Mouse (Mus musculus): Measurements from ENCODE around the gene Zfp704.

The Zfp704 gene

DNA sequence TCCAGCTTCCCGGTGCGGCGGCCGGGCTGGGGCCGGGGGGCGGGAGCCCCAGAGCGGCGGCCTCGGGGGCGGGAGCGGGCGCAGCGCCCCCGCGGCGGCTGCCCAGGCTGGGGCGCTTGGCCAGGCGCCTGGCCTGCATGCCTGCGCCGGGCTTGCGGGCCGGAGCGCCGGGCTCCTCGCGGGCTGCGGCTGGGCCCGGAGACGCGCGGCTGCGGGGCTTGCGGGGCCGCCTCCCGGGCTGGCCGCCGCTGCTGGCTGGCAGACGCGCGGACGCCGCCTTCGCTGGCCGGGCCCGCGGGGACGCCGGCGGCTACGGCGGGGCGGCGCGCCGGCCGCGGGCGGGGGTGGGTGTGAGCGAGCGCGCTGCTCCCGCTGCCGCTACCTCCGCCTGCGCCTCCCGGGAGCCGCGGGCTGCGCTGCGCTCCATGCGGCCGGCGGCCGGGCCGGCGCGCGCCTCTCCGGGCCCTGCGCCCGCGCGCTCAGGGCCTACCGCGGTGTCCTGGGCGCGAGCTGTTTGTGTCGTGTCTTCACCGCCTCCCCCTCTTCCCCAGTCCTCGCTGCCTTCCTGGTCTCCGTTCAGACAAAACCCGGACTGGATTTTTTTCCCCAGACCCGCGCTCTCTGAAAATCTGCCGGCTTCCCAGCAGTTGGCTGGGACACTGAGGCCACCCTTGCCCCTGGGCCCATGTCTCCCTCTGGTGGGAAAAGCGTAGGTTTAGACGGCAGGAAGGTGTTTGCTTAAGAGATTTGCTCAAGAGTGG lies at the start of gene Zfp704:
Gene Zfp704, minus strand, starts transcription at position 505 of the 761 bp plus-strand sequence.
- DNase-seq (ENCODE audit: low read depth), result peak; percentile 28

DNA sequence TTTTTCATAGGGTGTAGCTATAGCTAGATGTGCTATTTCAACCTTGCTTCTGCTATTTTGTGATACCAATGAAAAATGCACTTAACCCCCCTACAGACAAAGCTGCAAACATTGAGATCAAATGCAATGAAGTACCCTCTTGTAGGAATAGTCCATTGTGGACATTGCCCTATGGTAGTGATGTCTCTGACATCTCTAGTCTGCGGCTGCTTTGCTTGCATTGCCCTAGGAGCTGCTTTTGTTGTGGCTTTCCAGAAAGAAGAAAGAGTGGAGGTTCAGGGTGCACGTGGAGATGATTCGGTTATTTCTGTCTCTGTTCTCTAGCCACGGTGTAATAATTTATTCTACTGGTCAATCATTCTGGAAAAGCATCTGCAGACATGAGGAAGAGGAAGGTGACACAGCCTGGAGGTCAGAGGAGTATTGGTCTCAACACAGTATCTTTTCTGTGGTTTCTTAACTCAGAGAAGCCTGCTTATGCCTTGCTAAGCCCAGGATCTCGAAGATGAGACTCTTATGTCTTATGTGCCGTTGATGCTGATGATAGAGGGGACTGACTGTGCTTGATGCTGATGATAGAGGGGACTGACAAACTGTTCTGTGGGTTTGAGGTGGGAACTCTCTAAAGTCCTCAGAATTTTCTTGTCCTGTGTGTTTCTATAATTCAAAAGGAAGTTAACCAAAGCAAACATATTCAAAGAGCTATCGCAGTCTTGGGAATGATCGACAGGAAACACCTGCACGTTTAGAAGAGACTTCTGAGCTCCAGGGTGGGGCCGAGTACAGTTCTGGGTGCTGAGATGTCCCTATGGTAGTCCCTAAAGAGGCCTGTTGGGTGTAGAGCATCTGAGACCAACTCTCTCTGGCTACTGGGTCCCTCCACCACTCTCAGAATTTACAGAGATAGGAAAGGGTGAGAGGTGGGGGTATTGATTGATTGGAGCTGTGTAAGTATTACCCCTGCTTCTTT lies 23.4 kb upstream of the Zfp704 start:
- DNase-seq (ENCODE audit: low read depth), result no peak

DNA sequence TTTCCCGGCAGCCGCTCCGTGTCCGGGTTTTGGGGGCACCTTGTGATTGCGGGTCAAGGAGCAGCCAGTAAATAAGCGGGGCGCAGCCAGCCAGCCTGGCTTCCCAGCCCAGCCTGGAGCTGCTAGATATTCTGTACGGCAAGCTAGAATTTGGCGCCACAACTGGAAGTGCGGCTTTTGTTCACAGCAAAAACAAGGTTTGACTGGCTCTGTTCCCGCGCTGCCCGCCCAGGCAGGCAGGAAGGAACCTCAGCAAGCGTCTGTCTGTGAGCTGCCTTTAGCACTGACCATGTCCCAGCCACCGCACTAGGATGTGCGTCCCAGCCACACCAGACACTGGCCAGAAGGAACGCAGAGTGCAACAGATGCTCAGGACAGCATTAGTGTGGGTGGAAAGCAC lies 20.1 kb upstream of the Zfp704 start:
- DNase-seq (ENCODE audit: low read depth), result no peak

GRCm38 (mm10) chr3:9628041-9628440 lies 18.2 kb upstream of the Zfp704 start:
- no peak for DNase-seq (ENCODE audit: low read depth)

DNA sequence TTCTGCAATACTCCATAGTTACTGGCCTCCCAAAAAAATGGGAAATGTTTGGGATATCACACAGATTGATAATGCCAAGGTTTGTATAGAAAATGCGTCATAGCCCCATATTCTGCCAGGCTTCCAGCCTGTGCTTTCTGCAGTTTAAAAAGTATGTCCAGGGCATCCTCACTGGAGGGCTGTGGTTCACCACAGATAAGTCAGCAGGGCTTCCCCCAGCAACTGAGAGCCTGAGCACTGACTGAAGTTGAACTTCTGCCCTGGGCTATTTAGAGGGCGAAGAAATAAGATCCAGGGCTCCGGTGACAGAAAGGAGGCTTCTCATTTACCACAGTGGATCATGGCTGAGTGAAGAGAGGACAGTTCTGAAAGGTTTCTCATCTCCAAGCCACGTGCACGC lies 16.3 kb upstream of the Zfp704 start:
- no peak for DNase-seq (ENCODE audit: low read depth)

DNA sequence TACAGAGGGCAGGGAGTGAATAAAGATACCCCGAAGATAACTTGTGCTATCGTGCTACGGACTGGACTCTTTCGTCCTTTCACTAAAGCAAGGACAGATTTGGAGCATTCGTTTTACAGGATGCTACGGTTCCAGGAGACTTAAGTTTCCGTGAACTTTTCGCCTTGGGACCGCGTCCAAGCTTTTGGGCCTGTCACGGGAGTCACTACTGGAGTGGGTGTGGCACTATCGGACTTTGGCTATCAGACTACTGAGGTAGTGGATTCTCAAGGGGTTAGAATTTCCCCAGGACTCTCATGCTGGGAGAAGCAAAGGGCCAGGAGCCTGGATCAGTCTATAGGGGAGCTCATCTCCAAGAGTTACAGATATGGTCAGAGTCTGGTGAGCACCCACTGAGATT lies 10.7 kb upstream of the Zfp704 start:
- no peak for DNase-seq (ENCODE audit: low read depth)

DNA sequence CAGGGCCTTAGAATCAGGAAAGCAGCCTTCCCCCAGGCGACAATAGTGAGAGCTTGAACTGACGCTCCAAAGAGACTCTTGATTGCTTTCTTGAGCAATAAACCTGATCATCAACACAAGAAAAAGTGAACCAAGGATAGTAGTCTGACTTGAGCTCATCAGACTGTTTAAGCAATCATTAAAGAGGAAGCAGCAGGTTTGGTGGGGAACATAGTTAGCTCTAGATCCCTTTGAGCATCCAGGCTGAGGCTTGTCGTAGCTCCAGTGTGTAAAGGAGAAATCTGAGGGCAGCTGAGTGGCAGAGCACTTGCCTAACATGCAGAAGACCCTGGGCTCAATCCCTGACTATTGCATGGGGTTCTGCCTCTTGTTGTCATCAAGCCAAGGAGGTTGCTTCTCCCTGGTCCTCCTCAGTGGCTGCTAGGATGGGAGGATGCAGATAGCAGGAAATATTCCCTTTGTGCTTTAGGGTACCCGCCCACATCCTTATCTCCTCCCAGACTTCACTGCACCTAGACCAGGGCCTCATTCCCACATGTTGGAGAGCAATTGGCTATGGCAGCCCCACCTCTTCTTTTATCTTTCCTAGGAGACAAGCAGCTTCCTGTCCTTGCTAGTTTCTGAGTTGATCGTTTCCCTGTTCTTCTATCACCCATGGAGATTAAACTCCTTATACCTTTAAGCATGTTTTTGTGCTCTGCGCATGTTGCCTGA lies 9.8 kb upstream of the Zfp704 start:
- DNase-seq (ENCODE audit: low read depth), result no peak

GRCm38 (mm10) chr3:9617101-9617500 lies 7.2 kb upstream of the Zfp704 start:
- no peak for DNase-seq (ENCODE audit: low read depth)

GRCm38 (mm10) chr3:9614676-9615075 lies 4.8 kb upstream of the Zfp704 start:
- DNase-seq (ENCODE audit: low read depth), result no peak

- DNase-seq (ENCODE audit: low read depth), result no peak
These were observed 4.1 kb upstream of the Zfp704 start for GRCm38 (mm10) chr3:9614011-9614410.

GRCm38 (mm10) chr3:9611226-9611625 lies 1.3 kb upstream of the Zfp704 start:
- no peak for DNase-seq (ENCODE audit: low read depth)

DNA sequence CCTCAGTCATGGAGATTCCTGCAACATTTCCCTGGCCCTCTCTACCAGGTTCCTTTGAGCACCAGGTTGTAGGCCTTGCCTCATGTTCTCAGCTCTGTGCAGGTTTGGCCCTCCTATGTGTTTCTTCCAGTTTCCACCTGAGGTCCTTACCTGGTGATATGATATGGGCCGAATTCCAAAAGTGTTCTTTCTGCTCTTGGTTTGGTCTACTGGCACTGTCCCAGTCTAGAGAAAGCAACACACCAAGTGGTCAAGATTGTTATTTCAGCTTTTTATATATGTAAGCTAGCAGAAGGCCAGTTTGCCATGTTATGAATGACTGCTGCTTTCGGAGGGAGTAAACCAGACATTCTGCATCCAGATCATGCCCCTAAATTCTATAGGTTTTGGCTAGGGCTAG lies 541 bp upstream of the Zfp704 start:
- DNase-seq (ENCODE audit: low read depth), result no peak

- DNase-seq (ENCODE audit: low read depth), result peak; percentile 4
These were observed 842 bp downstream of the Zfp704 start for GRCm38 (mm10) chr3:9608906-9609580.

DNA sequence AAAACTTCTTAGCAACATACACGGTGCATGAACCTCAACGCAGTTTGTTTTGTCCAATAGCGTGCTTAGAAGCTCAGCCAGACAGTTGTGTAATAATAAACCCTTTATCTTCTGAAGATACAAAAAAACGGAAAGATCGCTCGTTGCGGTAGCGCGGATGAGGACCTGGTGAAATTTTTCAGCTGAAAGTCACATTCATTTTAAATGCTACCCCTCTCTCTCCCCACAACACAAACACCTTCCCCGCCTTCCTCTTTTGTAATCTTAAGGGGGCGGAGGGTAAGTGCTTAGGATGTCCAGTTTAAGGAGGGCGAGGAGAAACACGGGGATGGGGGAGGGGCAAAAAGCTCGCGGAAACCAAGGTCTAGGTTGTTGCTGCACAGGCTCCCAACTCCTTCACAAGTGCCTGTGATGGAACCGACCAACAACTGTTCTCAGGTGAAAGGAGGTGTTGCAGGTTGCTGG lies 1.4 kb downstream of the Zfp704 start:
- DNase-seq (ENCODE audit: low read depth), result peak; percentile 23

DNA sequence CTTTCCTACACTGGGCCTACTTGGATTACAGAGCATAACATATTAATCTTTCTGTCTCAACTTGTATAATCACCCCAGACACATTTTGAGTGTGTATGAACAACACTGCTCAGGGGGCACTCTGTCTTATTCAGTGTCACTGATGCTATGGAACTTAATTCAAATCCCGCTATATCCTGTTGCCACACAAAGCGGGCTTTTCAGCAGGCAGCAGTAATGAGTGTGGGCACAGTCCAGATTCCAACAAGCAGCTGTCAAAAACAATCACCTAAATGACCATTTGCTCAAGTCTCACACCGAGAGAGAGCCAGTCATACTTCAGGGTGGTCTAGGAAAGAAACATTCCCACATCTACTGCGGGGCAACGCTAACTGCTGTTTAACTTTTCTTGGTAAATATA lies 2.2 kb downstream of the Zfp704 start:
- no peak for DNase-seq (ENCODE audit: low read depth)

GRCm38 (mm10) chr3:9605784-9606706 lies 3.8 kb downstream of the Zfp704 start:
- DNase-seq (ENCODE audit: low read depth), result no peak

GRCm38 (mm10) chr3:9604941-9605340 lies 4.9 kb downstream of the Zfp704 start:
- no peak for DNase-seq (ENCODE audit: low read depth)

GRCm38 (mm10) chr3:9603866-9604265 lies 6.0 kb downstream of the Zfp704 start:
- DNase-seq (ENCODE audit: low read depth), result no peak

GRCm38 (mm10) chr3:9600577-9600976 lies 9.3 kb downstream of the Zfp704 start:
- no peak for DNase-seq (ENCODE audit: low read depth)

- DNase-seq (ENCODE audit: low read depth), result no peak
These were observed 10.0 kb downstream of the Zfp704 start for GRCm38 (mm10) chr3:9599738-9600410.

Measured in induced T-regulatory cell, adult 2 months (primary cell).